Mouse (Mus musculus) forebrain, embryonic 14.5 days (tissue): ENCODE data around the gene Arnt. TPM values are rescaled to one million over a fixed set of nuclear protein-coding genes. Genes with fewer than 3 reads are reported as not detected.
A peak's percentile ranks its signal among the peaks of the same experiment; 100 is the strongest.

Experiments used
- ATAC-seq: fragments of 200-750 bp; cut with Nextera tagmentation; 2 replicates; pipeline ENCODE4 v1.8.0; 2017; ENCODE audit warnings: mild to moderate bottlenecking, moderate library complexity
- DNase-seq: peaks from one replicate; pipeline ENCODE4 v3.0.0-alpha.2; 2015; ENCODE audit warnings: low spot score
- H3K27ac ChIP-seq: fragments of 300-500 bp; sonication (generic); 2 replicates; pipeline ENCODE4 v1.5.1; 2014; ENCODE audit warnings: low read depth, mild to moderate bottlenecking, control low read depth, low read length, moderate library complexity
- H3K27me3 ChIP-seq: fragments of 300-500 bp; sonication (generic); replicated peaks from 2 replicates; pipeline ENCODE4 v1.6.1; 2014; ENCODE audit warnings: low read length, control low read depth, mixed read lengths; ENCODE audit not compliant: control insufficient read depth, insufficient read depth
- H3K36me3 ChIP-seq: fragments of 300-500 bp; sonication (generic); 2 replicates; pipeline ENCODE4 v1.6.1; 2014; ENCODE audit warnings: low read length, control low read depth; ENCODE audit not compliant: control insufficient read depth, insufficient read depth
- H3K4me1 ChIP-seq: fragments of 300-500 bp; sonication (generic); 2 replicates; pipeline ENCODE4 v1.6.1; 2014; ENCODE audit warnings: antibody characterized with exemption, low read length, control low read depth; ENCODE audit not compliant: control insufficient read depth, insufficient read depth
- H3K4me2 ChIP-seq: fragments of 300-500 bp; sonication (generic); 2 replicates; pipeline ENCODE4 v1.6.1; 2014; ENCODE audit warnings: mild to moderate bottlenecking, control low read depth, low read length
- H3K4me3 ChIP-seq: fragments of 300-500 bp; sonication (generic); 2 replicates; pipeline ENCODE4 v1.5.1; 2014; ENCODE audit warnings: low read depth, low read length, control low read depth
- H3K9ac ChIP-seq: fragments of 300-500 bp; sonication (generic); 2 replicates; pipeline ENCODE4 v1.6.1; 2014; ENCODE audit warnings: mild to moderate bottlenecking, low read length, control low read depth, moderate library complexity
- H3K9me3 ChIP-seq: fragments of 300-500 bp; sonication (generic); replicated peaks from 2 replicates; pipeline ENCODE4 v1.6.1; 2016; ENCODE audit warnings: low read length, control low read depth, mixed read lengths; ENCODE audit not compliant: control insufficient read depth
- WGBS: fragments of 180-500 bp; shearing (Covaris S2); extraction: QIAGEN DNeasy Blood & Tissue Kit; methylation state at CpG from one replicate; pipeline ENCODE4 v1.1.7; 2014; 5-methylcytosine and 5-hydroxymethylcytosine counted together
- polyA plus RNA-seq: library from polyadenylated mRNA; unstranded; fragments of >200 nt; fragmentation: Nextera tagmentation; extraction: Ambion mirVana; gene quantifications from 2 replicates; pipeline ENCODE4 v1.2.1, GENCODE M21; 2014

The Arnt gene
- polyA plus RNA-seq, 1 experiment from 2014 or later = 9.0 TPM

GRCm38 (mm10) chr3:95511611-95512180 is 77.5 kb downstream of the Arnt start:
- H3K9me3 ChIP-seq = no peaks in the 10 kb centered on the region
- WGBS = 86% methylated on average over 9 of the region's 9 CpGs

GRCm38 (mm10) chr3:95516614-95517041 is 82.4 kb downstream of the Arnt start:
- Histone ChIP-seq H3K4me1 (no peaks in the 10 kb centered on the region), H3K4me2 (no peak overlapping the region), H3K4me3 (no peak overlapping the region), H3K27me3 (no peaks in the 10 kb centered on the region), H3K27ac (no peak overlapping the region), H3K9ac (no peak overlapping the region), H3K36me3 (no peaks in the 10 kb centered on the region), H3K9me3 (no peaks in the 10 kb centered on the region)
- 95% methylated on average over 3 of the region's 3 CpGs for WGBS
- DNase-seq (no peak), ATAC-seq (no peak)

More at GRCm38 (mm10) chr3:95511611-95512180, 77.5 kb downstream of the Arnt start:
- ATAC-seq = no peak
- Histone ChIP-seq H3K27me3 (no peaks in the 10 kb centered on the region), H3K4me2 (no peak overlapping the region), H3K9ac (no peak overlapping the region), H3K36me3 (0 out of 2 replicates have a peak, but pooled peaks cover 2% of the 10 kb centered on the region), H3K4me1 (no peaks in the 10 kb centered on the region), H3K4me3 (no peak overlapping the region), H3K27ac (no peak overlapping the region)
- no peak for DNase-seq

DNA sequence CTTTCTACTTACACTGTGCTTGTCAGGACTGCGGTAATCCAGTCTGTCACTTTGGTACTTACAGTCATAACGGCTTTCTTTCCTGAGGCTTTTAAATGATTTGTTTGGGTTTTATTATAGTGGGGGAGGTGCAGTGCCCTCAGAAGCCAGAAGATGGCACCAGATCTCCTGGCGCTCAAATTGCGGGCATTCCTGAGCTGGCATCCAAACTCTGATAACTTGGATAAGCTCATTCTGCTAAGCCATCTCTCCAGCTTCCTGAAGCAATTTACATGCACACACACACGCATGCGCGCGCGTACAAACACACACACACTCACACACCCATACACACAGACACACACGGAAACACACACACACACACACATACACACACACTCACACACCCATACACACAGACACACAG is 83.3 kb downstream of the Arnt start:
- H3K4me2 ChIP-seq = no peak overlapping the region
- H3K27ac ChIP-seq = no peak overlapping the region
- ATAC-seq = peak; percentile 70

GRCm38 (mm10) chr3:95518891-95519290 is 84.7 kb downstream of the Arnt start:
- no peak for ATAC-seq
- H3K9ac ChIP-seq = no peak overlapping the region
- no peak overlapping the region for H3K27ac ChIP-seq
- no peaks in the 10 kb centered on the region for H3K27me3 ChIP-seq
- no peak overlapping the region for H3K4me2 ChIP-seq
- WGBS = 87% methylated on average over 7 of the region's 7 CpGs
- no peak overlapping the region for H3K4me3 ChIP-seq
- H3K9me3 ChIP-seq = no peaks in the 10 kb centered on the region
- no peaks in the 10 kb centered on the region for H3K36me3 ChIP-seq
- no peaks in the 10 kb centered on the region for H3K4me1 ChIP-seq
- no peak for DNase-seq

More for the DNA sequence above, 83.3 kb downstream of the Arnt start:
- DNase-seq = peak; percentile 87
- H3K9me3 ChIP-seq = no peaks in the 10 kb centered on the region
- H3K36me3 ChIP-seq = no peaks in the 10 kb centered on the region
- H3K4me1 ChIP-seq = no peaks in the 10 kb centered on the region
- WGBS = 25% methylated on average over 10 of the region's 10 CpGs
- no peaks in the 10 kb centered on the region for H3K27me3 ChIP-seq
- no peak overlapping the region for H3K9ac ChIP-seq
- H3K4me3 ChIP-seq = no peak overlapping the region

DNA sequence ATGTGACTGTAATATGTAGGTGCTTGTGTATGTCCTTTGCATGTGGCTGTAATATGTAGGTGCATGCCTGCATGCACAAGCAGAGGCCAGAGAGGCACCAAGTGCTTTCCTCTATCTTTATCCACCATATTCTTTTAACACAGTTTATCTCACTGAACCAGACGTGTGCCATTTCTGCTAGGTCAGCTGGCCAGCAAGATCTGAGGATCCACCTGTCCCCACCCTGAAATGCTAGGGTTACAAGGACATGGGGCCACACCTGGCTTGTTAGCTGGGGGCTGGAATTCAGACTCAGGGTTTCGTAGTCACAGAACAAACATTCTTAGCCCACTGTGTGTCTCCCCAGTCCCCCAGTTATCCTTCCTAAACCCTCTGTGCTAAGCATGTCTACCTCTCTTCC is 85.1 kb downstream of the Arnt start:
- no peaks in the 10 kb centered on the region for H3K9me3 ChIP-seq
- no peak overlapping the region for H3K9ac ChIP-seq
- WGBS = 75% methylated on average over 2 of the region's 2 CpGs
- ATAC-seq = no peak
- H3K27ac ChIP-seq = no peak overlapping the region
- H3K4me3 ChIP-seq = no peak overlapping the region
- H3K4me1 ChIP-seq = no peaks in the 10 kb centered on the region
- H3K4me2 ChIP-seq = no peak overlapping the region
- no peaks in the 10 kb centered on the region for H3K27me3 ChIP-seq
- no peak for DNase-seq
- H3K36me3 ChIP-seq = no peaks in the 10 kb centered on the region

DNA sequence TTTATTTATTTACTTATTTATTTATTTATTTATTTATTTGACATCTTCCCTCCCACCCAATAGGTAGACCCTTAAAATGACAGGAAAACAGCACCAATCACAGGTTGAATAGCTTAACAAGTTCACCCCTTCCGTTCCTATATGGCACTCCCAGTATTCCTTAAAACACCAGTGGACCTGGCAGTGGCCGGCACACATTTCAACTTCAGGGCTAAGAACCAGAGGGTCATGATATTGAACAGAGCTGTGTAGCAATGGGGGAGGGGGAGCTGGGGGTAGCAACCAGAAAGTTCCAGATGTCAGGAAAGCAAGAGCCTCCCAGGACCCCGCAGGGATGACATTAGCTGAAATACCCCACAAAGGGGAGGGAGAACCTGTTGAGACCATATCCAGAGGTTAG is 85.9 kb downstream of the Arnt start:
- H3K9ac ChIP-seq = no peak overlapping the region
- H3K4me3 ChIP-seq = no peak overlapping the region
- no peak overlapping the region for H3K27ac ChIP-seq
- no peaks in the 10 kb centered on the region for H3K36me3 ChIP-seq
- no peaks in the 10 kb centered on the region for H3K9me3 ChIP-seq
- no peak overlapping the region for H3K4me2 ChIP-seq
- 84% methylated on average over 3 of the region's 3 CpGs for WGBS
- no peaks in the 10 kb centered on the region for H3K4me1 ChIP-seq
- H3K27me3 ChIP-seq = no peaks in the 10 kb centered on the region
- ATAC-seq (no peak), DNase-seq (no peak)

DNA sequence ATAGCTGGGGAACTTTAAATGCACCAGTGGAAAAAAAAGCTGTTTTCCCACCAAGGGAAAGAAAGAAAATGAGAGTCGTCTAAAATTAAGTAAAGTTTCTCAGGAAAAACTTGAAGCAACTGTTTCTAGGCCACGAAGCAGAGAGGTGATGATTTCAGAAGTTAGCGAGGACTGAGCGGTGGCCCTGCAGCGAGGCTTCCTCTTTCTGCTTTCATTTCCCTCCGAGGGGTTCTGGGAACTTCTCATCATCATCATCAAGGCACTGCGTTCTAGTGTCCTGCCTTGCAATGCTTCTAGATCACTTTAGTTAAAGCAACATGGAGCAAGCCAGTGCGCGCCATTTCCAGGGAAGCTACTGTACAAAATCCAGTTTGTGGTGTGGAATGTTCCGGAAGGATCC is 87.0 kb downstream of the Arnt start:
- WGBS = 89% methylated on average over 10 of the region's 10 CpGs

DNA sequence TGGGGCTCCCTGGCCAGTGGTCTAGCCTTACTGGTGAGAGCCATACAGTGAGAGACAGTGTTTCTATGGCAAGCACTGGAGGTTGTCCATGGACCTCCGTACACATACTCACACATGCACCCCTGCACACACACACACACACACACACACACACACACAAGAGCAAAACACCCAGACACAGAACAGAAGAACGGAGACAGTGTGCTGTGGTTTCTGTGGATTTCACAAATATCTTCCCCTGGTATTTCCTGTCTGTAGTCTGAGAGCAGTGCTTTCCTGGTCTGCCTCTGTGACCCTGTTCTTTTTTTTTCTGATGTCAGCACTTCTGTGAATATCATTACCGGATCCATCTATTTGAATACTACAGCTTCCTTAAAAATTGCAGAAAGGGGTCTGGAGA is 89.5 kb downstream of the Arnt start:
- Histone ChIP-seq H3K4me1 (no peaks in the 10 kb centered on the region), H3K27me3 (no peaks in the 10 kb centered on the region), H3K27ac (no peak overlapping the region), H3K4me2 (no peak overlapping the region), H3K9me3 (no peaks in the 10 kb centered on the region), H3K36me3 (no peaks in the 10 kb centered on the region), H3K9ac (no peak overlapping the region), H3K4me3 (no peak overlapping the region)
- ATAC-seq (no peak), DNase-seq (no peak)
- WGBS = 91% methylated on average over 3 of the region's 3 CpGs

More for the DNA sequence above, 87.0 kb downstream of the Arnt start:
- Histone ChIP-seq H3K36me3 (no peaks in the 10 kb centered on the region), H3K4me1 (no peaks in the 10 kb centered on the region), H3K9ac (no peak overlapping the region), H3K4me2 (no peak overlapping the region), H3K27ac (no peak overlapping the region), H3K9me3 (no peaks in the 10 kb centered on the region), H3K4me3 (no peak overlapping the region), H3K27me3 (no peaks in the 10 kb centered on the region)
- no peak for DNase-seq
- ATAC-seq = no peak

GRCm38 (mm10) chr3:95524673-95525072 is 90.5 kb downstream of the Arnt start:
- DNase-seq (no peak), ATAC-seq (no peak)
- H3K36me3 ChIP-seq = no peaks in the 10 kb centered on the region
- H3K27ac ChIP-seq = no peak overlapping the region
- H3K4me1 ChIP-seq = no peaks in the 10 kb centered on the region
- no peak overlapping the region for H3K4me2 ChIP-seq
- no peaks in the 10 kb centered on the region for H3K9me3 ChIP-seq
- H3K4me3 ChIP-seq = no peak overlapping the region
- no peak overlapping the region for H3K9ac ChIP-seq
- 78% methylated on average over 2 of the region's 2 CpGs for WGBS
- no peaks in the 10 kb centered on the region for H3K27me3 ChIP-seq
